Mouse (Mus musculus): ENCODE measurements around the gene Foxc1. TPM values are rescaled to one million over a fixed set of nuclear protein-coding genes. Genes with fewer than 3 reads are reported as not detected.

The Foxc1 gene
- total RNA-seq, 2 experiments from 2014 or later = 8.5 TPM

DNA sequence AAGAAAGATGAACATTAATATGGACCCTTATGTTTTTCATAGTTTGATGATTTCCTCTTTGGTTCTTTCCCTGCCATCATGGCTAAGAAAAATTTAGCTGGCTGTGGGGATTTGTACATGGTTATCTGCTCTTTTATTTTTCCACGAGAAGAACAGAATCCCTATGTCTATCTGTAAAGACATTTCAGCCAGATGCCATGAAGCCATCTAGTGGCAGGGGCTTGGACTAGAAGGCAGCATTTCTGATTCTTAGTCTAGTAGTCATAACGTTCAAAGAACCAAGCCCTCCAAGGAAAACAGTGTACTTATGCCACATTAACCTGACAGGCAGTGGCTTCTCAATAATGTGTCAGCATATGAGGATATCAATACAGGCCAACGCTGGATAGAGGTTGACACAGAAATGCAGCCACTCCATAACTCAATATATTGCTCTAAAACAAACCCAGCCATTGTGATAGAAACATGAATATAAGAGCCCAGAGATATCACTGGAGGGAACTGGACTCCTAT lies 21.4 kb downstream of the Foxc1 start:
- intact Hi-C loops (cut with DNase I) = no loop called here
- no peak for DNase-seq

DNA sequence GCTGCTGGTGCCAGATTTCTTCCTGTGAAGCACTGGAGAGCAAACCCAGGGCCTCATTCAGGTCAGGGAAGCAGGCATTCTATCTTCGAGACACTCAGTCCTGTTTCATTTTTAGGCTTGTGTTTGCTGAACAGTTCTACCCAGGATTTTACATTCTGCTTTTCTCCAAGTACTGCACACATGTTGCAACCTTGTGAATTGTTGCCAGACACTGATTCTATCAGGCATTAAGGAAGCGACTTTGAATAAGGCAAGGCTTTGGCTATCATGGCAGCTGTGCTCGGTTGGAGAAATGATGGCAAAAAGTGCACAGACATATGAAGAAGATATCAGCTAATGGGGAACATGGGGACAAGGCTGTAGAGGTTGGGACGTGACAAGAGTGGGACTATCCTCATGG lies 22.0 kb downstream of the Foxc1 start:
- intact Hi-C loops (cut with DNase I) = no loop called here
- DNase-seq = no peak

DNA sequence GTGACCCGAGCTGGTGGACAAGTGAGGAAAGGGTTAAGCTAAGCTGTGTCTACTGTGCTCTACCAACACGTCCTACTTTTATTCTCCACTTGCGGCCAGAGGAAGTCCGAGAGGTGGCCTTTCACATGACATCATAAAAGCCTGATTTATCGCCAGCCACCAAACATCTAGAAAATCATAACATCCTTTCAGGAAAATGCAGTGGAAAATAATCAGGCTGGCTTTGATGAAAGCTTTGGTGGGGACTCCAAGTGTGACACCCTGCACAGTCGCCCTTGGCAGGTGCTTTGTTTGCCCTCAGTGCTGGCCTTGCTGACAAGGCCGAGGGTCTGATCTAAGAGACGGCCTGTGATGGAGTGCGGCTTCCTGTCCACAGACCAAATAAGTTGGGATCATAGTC lies 23.9 kb downstream of the Foxc1 start:
- DNase-seq = no peak
- intact Hi-C loops (cut with DNase I) = no loop called here

DNA sequence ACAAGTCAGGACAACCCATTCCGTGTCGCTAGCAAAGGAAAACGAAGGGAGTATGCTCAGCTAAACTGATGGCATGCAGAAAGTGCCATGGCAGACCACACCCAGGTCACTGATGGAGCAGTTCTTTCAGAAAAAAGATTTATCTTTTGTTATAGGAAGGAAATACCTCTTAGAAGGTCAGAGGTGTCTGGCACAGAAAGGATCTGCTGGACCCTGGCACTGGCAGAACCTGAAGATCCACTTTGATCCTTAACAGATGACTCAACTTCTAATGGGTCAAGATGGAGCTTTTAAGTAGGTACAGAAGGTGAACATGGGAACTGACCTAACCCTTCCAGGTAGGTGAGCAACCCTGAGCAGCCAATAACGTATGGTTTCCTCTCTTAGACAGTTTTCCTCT lies 29.4 kb downstream of the Foxc1 start:
- no peak for DNase-seq
- intact Hi-C loops (cut with DNase I) = no loop called here

DNA sequence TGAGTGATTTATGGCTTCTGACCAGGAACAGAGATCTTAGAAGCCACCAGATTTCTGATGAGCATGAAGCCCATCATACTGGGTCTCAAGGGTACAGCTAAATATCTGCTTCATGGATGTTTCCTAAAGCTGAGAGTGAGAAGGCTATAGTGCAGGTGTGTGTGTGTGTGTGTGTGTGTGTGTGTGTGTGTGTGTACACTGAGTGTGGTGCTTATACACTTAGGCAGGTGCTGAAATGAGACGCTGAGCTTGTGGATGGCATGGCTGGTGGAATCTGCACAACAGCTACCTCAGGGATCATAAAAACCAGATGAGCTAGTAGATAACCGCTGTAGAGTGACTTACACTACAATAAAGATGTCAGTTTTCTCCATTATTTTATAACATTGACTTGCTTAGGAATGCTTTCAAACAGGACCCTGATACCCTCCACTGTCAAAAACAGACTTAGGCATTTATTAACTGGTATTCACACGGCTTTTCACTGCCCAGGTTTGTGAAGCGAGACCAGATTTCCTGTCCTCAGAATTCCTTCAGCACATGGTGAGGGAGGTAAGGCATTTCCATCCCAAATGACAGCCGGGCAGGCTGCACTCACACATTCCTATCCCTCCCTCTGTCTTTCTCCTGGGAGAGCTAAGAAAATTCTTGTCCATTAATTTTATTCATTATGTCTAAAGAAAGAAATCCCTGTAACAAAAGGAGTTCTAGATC lies 43.0 kb downstream of the Foxc1 start:
- DNase-seq = no peak
- intact Hi-C loops (cut with DNase I) = no loop called here

DNA sequence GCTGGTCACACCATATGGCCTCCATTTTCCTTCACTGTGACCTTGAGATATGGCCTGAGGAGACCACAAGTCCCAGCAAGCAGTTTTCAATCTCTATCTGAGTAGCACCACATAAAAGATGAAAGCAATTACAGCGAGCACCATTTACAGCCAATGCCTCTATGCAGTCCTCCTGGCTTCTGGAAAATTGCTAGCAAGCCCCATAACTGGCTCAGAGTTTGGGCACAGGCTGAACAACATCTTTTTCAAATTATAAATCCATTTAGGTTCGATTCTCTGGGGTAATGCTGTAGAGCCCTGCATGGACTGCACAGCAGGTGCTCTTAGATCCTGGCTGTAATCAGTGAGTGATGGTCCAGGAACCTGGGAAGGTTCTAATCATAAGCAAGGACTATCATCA lies 47.1 kb downstream of the Foxc1 start:
- no peak for DNase-seq
- intact Hi-C loops (cut with DNase I) = no loop called here

DNA sequence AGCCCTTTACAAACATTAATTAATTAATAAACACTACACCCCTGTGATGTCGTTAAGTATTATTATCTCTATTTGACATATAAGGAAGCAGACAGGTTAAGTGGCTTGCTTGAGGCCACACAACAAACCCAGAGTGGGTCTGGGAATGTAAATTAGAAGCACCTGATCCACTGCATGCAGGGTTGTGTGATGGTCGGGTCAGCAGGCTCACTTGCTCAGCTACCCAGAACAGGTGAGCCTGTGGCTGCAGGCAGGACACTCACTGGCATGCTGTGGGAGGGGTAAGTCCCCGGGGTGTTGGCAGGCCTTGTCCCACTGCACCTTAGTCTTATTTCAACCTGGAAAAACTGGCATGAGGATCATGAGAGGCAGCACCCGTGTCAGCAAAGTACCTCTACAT lies 47.6 kb downstream of the Foxc1 start:
- no peak for DNase-seq
- intact Hi-C loops (cut with DNase I) = no loop called here

DNA sequence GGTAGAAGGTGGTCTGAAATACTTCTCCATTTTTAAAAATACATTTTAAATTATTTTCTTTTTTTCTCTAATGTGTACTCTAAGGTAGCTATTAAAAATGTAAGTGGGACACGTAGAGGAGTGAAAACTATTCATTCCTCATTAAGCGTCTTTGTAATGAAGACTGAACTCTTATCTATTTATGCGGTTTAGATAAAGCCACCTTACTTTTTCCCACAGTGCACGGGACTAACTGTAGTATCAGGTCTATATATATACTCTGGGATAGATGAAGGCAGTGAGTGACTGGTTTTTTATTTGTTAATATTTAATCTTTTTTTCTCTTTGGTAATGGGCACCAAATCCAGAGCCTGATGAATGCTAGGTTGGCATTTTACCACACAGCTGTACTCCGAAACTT lies 53.8 kb downstream of the Foxc1 start:
- intact Hi-C loops (cut with DNase I) = no loop called here
- DNase-seq = no peak

Other genes with a start within 250 kb of the Foxc1 start
- 1 to 10 TPM; 1.6 to 2.4 TPM for gene A530084C06Rik, start 247.3 kb upstream of the Foxc1 start, total RNA-seq (2021)
- 10 to 100 TPM; 10.2 to 10.7 TPM for gene Foxf2, start 180.8 kb upstream of the Foxc1 start, total RNA-seq (2021)